Mouse (Mus musculus) thymus, postnatal 14 days (tissue): ENCODE data around the gene Il18r1.

Source experiments
- DNase-seq: peaks from one replicate; pipeline ENCODE4 v3.0.0; 2021

Il18r1 gene

DNA sequence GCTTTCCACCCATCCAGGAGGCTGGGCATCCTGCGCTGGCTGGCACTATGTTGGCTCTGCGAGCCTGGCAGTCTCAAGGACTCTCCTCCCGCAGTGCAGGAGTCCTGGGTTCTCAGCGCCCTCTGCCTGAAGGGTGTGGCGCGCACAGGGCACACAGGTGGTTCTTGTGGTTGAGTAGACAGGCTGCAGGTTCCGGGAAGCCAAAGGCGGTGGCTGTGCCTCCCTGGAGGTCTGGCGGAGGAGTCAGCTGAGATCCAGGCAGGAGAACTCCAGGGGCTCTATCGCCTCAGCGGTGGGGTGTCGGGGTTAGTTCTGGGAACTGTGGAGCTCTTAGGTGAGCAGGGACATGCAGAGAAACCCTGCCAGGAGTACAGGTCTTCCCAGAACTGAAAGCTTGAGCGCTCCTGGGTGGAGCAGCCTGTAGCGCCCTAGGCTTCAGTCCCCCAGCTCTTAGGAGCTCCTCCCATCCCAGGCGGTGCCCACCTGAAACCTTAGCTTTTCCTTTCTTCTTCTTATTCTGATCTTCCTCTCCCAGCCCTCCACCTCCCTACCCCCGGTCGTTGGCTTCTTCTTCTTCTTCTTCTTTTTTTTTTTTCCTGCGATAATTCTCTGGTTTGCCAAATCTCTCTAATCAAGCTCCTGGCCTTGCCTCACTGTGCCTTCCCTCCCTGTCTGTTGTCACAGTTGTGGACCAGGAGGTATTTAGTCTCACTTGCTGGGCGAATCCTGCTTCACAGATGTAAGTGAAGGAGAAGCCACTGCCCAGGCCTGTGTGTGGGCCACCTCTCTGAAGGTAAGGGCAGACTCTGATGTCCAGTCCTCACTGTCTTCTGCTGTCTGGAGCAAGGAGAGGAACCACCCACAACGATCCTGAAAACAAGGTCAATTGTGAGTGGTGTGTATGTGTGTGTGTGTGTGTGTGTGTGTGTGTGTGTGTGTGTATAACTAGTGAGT, at the start of gene Il18r1:
Gene Il18r1 (plus strand): TSS at position 76 of the 954 bp plus-strand sequence.
- DNase-seq, result peak; percentile 80

DNA sequence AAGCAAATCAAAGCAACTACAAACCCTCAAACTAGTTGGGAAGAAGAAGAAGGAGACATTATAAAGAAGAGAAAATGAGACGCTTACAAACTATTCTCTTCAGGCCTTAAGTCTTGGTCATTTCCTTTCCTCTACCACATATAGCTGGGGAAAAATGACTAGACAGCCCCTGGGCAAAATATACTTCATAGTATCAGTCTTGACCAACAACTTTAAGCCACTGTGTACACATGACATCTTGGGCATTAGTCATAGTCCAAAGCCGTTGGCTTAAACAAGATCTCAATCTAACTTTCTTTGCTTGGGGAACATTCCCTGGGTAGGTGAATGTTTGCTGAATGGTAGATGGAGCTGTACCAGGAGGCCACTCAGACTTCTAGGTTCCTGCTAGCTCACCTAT, 48.3 kb upstream of the Il18r1 start:
- DNase-seq, result no peak

DNA sequence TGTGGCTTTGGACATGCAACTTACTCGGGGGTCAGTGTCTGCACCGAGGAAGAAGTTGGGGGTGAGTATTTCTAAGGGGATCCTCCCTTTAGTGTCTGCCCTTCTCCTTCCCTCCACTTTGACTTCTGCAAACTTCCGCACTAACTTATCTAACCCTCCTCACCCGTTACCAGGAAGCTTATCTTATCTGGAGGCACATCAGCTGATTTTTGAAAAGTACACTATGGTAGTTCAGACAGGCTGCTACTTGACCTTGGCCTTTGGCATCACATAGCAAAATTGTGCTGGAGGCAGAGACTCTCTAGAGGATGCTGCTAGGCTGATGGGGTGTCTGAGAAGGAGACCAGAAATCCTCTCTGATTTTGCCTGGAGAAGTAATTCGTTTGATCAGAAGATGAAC, 46.8 kb upstream of the Il18r1 start:
- DNase-seq, result no peak

DNA sequence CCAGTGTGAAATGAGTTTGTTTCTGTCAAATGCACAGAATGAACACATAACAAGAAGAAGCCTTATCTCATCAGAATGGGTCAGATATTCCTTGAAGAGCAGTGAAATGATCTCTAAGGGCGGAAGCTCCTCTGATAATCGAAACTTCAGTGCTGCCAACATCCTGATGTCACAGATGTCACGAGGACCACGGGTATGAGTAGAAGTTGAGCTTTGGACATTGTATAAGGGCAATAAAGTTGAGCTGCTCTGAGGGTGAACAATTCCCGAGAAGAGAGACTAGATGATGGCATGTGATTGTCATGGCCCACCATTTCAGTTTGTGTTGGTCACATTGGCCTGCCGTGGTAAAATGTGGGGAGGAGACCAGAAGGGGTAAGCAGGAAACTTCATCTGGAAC, 41.5 kb upstream of the Il18r1 start:
- DNase-seq, result no peak

DNA sequence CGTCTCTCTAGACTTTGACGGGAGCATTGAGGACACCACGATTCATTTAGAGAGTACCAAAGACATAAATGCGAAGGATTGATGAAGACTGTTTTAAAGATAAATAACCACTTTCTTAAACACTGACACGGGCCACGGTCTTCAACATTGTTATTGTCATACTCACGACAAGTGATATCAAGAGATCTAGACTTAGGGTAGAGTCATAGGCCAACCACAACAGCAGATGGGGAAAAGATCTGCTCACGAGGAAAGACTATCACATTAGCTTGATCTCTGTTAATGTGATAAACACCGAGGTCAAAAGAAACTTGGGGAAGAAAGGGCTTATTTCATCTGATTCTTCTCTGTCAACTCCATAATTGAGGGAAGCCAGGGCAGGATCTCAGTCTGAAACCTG, 38.1 kb upstream of the Il18r1 start:
- DNase-seq, result no peak

DNA sequence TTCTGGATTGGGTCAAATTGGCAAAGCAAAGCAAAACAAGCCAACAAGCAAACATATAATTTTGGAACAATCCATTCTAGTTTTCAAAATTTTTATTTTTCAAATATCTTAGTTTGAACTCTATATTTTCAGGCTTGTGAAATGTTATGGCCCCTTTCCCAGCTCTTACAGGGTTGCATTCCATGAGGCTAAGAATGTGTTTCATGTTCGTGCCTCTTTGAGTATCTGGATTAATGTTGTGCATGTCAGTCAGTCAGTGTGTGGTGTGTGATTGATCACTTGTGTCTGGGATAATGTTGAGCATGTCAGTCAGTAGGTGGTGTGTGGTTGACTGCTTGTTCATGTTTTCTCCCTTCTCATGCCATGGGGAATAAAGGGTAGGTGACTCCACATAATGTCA, 37.5 kb upstream of the Il18r1 start:
- no peak for DNase-seq

DNA sequence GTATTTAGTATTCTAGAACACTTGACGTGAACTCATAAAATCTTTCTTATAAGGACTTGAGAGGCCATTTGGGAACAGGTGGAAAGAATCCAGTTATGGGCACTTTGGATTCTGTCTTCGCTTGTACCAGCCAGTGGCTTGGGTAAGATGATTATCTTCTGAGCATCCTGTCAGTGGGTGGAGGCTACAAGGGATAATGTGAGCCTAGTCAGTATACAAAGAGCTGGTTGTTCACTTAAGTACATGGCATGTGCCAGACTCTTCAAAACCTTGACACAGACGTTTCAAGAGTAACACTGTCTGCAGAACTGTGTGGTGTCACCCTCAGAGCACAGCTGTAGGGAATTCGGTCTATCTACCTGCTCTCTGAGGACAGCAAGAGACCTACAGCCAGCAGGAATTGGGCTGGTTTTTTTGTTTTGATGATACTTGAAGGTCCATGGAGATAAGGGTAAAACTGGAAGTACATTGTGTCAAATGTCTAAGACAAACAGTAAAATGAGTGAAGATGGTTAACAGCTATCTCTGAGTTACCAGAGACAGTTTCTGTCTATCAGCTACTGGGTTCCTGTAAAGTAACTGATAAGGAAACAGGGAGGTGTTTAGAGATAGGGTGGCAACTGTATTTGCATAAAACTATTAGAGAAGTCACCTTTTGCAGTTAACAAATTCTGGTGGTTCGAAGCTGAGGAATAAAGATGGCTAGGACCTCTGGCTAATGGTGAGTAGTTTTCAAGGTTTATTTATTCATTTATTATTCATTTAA, 36.3 kb upstream of the Il18r1 start, which contains the start of gene Il1rl1:
Gene Il1rl1 (plus strand): TSS at position 661 of the 766 bp plus-strand sequence.
- DNase-seq, result no peak

DNA sequence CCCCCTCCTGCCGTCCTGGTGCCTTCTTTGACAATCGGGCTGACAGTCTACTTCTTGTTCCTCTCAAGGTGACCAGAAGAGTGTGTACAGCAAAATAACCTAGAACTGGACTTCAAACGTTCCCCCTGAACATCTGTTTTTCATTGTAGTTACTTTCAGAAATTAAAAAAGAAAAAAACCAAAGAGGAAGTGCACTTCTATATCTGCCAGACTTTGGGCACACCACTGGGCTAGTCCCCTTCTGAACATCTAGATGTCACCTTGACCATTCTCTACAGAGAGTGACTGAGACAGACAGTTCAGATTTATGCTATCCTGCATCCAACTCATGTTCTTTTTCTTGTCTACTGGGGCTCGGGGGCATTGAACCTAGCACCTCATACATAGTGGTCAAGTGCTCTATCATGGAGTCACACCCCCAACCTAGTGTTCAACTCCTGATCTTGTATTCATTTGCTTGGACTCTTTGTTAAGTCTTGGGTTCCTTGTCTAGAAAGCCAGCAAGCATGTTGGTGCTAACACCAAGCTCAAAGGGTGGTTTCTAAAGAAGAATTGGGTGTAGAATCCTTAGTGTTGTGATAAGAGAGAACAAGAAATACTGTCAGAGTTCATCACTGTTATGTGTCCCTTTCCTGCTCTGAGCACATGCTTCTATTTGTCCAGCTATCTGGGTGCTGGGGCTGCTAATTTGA, 35.1 kb upstream of the Il18r1 start:
- no peak for DNase-seq

DNA sequence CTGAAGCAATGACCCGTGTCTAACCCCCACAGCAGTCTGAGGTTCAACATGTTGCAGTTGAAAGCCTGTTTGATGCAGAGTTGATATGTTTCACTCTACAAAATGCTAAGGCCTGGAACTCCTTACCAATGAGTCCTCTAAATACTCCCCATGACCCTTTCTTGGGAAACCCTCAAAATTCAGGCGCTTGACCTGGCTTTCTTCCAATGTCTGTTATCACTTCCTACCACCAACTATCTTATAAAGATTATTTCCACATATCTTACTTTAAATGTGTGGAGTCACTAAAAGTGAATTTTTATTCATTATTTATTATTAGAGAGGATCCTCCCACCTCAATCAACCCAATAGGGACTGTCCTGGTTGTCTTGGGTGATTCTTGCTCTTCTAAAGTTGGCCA, 33.2 kb upstream of the Il18r1 start:
- no peak for DNase-seq

DNA sequence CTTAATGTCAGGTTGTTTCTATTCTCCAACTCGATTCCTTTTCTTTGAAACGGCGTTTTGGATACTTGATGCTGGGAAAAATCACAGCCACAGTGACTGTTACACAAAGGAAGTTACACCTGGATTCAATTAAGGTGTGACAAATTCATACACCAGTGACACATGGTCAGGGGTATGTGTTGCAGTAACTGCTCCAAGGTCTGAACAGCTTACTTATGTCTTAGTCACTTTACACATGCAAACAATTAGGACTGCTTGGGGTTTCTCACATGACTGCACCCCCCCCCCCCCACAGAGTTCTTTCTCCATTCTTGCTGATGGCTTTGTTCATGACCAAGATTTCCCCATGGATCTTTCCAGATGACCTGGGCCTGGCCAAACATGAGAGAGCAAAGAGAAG, 29.4 kb upstream of the Il18r1 start:
- DNase-seq, result no peak

DNA sequence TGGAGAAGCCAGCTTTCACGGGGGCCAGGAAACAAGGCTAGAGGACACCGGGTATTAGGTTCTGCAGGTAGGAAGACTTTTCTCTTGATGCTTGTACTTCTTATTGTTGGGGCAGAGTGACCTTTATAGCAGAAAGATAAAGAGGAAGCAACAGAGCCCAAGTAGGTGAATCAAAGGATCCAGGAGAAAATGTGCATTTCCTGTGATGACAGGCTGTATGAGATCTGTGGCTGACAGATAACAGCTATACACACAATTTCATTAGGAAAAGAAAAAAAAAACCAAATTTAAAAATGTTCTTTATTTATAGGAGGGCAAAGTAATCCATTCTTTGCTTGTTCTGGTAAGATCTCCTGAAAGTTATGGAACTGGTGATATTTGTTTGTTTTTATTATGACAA, 28.0 kb upstream of the Il18r1 start:
- no peak for DNase-seq

DNA sequence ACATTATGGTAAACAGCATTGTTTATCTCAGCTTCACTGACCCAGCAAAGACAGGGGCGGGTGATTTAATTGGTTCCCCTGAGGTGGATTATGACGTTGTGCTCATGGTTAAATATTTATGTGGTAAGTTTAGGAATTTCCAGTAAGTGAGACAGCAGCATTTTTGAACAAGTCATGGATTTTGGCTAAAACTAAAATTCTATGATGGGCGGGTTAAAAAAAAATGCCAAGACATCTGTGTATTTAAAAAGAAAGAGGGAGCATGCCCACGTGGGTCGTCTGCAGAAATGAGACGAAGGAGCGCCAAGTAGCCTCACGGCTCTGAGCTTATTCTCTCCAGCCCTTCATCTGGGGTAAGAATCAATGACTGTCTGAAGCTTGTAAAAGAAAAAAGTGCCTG, 25.8 kb upstream of the Il18r1 start:
- DNase-seq, result no peak

DNA sequence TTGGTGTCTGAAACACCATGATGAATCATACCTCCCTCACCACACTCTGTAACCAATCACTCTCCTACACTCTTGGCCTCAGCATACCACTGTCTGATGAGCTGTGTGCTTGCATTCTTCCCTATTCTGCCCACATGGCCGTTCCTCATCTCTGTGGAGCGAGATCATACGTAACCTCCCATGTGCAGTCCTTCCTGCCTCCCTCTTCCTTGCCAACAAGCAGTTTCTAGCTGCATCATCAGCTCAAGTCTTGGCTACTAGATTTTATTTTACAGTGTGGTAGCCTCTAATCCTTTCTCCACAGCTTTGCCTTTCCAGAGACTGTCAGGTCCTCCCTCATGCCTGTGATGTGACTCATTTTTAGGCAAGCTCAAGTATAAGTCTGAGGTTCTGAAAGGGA, 20.6 kb upstream of the Il18r1 start:
- no peak for DNase-seq

DNA sequence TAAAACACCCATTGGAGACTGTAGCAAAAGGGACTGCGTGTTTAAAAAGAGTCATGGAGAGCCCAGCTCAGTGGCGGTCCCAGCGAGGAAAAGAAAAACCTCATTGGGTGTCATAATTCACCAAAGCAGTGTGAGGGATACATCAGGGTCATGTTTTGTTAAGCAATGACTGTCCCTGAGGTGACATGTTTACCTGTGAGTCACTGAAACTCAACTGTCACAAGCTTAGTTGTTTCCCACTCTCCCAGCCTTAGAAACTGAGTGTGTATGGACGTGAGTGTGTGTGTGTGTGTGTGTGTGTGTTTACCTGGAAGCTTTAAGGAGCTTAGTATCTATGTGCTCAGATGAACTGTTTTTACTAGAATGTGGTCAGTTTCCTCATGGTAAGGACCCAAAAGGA, 2.0 kb downstream of the Il18r1 start:
- no peak for DNase-seq

DNA sequence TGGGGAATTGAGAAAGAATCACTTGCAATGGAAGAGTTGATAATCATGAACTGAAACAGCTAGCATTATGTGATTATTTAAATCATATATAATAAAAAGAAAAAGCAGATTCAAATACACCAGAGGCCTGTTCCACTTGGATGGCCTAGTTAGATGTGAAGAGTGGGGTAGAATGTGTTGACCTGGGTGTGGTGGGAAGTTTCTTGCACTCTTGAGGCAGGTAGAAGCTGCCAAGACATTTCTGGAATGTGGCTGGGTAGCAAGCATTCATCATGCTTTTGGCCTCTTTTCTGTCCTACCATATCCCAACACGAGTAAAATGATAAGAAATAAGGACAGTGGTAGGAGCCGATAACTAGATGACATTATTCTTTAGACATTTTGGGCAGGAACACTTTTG, 3.5 kb downstream of the Il18r1 start:
- no peak for DNase-seq

DNA sequence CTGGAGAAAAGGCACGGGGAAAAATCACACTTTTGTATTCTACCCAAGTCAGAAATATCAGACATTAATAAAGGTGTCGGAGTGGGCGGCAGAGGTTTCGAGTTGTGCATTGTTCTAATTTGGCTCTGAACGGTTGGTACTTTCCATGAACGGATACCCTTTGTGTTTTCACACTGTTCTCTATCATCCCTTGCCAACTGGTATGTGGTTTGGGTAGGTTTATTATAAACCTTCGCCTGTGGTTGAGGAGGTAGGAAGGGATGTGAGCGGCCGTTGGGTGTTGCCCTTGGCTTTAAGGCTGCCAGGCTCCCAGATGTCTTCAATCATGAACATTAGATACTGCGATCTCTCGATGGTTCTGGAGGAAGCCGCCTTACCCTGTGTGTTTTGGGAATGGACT, 4.5 kb downstream of the Il18r1 start:
- no peak for DNase-seq

DNA sequence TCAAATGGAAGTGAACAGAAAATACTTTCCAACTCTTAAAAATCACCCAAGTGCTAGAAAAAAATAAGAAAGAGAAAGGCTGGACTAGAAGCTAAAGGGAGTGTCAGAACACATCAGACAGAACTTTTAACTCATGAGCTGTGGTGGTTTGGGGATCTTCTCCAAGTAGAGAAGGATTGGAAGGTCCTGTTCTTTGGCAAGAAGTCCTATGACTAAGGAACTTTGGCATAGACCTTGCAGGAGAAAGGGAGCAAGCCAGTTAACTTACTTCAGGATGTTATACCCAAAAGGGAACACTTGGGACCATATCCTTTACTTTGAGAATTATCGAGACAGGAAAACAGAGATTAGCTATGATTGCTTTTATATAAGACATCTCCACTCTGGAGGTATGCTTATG, 7.0 kb downstream of the Il18r1 start:
- DNase-seq, result no peak

DNA sequence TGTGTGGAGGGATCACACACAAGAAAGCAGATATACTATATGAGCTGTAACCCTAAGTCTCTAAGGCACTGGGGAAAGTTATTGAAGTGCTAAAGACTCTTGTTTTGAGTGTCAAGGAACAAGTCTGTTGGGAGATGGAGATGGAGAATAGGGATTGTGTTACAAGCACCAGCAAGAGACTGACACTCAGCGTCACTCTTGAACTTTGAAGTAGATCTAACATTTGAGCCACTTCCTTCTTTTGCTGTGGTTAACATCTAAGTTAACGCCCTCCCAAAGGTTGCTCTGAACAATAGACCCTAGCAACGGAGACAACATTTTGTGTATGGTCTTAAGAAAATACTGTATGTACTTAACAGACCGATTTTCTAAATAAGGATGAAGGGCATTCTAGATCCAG, 8.3 kb downstream of the Il18r1 start:
- DNase-seq, result no peak

DNA sequence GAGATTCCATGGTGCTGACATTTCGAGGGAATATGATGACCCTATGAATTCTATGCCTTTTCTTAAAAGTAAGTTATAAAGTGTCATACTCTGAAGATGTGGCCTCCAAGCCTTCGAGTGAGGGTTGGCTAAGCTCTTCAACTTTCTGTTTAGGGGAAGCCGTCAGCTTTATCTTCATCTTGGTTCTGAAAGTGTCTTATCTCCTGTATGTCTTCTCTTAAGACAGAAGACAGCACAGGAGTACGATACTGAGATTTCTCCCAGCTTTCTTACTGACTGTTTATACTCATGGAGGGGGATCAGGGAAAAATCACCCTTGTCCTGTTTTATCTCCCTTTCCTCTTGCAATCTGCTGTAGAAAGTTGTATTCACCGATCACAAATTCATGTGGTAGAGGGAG, 9.0 kb downstream of the Il18r1 start:
- DNase-seq, result no peak

DNA sequence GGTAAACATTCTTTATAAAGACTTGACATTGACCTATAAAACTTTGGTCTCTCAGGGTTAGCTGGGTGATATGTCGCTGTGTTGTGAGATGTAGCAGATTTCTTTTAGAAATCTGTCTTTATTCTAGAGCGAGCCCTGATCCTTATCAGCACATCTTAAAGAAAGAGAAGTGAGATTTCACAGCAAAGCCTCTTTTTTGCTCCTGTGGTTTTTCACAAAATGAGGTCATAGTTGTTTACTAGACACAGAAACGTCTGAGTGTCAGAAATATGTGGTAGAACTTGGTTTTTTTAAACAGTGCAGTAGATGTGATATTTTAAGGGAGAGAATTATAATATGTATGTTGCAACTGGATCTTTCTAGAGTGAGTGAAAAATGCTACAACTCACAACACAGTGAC, 10.3 kb downstream of the Il18r1 start:
- DNase-seq, result peak; percentile 30

DNA sequence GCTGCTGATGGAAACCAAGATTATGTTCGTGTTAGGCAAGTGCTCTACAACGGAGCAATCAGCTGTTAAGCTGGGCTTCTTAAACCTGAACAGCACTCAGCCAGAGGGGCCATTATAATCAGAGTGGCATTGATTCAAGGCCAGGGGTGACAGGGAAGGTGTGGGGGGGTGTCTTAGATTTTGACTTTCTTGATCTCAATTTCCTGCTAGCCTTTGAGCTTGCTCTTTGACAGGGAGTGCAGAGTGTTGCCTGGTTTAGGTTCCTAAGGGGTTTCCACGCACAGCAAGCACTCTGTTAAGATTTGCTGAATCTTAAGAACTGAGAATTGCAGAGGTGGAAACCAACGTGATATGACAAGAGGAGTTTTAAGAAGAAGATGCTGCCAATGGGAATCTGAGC, 11.4 kb downstream of the Il18r1 start:
- no peak for DNase-seq

DNA sequence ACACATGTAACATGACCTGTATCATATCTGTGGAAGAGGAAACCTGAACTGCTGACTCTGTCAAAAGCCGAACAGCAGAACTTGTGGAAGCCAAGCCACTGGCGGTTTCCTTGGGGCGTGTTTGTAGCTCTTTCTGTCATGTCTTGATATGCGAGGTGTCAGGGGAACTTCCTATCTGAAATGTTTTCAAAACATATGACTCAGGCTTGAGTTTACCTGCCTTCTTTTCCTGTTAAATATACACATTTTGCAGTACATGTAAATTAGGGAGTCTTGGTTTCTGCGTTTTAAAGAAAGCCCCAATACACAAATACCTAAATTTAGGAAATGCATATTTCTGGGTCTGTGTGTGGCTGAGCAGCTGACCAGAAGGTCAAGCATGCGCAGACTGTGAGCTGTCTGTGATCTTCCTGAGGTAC, 14.2 kb downstream of the Il18r1 start:
- DNase-seq, result peak; percentile 45

DNA sequence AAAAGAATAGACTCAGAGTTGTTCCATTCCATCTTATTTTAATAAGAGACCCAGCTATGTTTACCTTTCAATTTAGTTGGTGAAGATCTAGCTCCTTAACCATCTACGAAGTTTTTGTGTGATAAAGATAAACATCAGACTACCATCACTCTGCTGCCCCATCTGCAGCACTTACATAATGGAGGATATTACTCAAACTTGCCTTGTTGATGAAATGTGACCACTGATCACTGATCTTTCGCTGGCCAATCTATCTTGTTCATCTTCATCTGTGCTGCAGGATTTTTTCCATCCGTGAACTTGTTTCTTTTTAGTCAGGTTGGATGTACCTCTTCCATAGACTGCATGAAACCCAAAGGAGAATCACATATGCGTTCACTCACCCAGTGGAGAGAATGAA, 29.2 kb downstream of the Il18r1 start:
- no peak for DNase-seq

DNA sequence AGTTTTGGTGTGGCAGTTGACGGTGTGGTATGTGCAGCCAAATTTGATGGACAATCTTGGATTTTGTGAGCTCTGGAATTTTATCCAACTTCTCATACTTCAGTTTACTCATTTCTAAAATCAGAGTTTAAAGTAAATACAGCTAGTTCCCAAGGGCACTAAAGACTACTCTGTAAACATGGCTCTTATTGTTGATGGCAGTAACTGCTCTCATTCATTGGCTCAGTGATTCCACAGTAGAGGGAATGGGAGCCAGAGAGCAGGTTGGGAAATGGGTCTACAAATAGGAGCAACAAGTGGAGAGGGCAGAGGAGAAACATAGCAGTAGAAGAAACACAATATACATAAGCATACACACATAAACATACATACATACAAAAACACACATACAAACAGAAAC, 34.4 kb downstream of the Il18r1 start:
- no peak for DNase-seq
